Mouse (Mus musculus) forebrain, embryonic 11.5 days (tissue): ENCODE measurements at regions not wholly inside any gene's neighbourhood (a gene's known extent, or its start where the extent isn't known, plus 50 kb on each side); places are given as distances from the start of the nearest gene placed in this dataset.

ENCODE experiments used
- ATAC-seq: fragments of 200-750 bp; cut with Nextera tagmentation; replicated peaks from 2 replicates; pipeline ENCODE4 v1.8.0; 2017; ENCODE audit warnings: moderate TSS enrichment; ENCODE audit not compliant: low FRiP score
- DNase-seq: peaks from one replicate; pipeline ENCODE4 v3.0.0-alpha.2; 2017; ENCODE audit warnings: low spot score
- H3K27ac ChIP-seq: fragments of 300-500 bp; sonication (generic); 2 replicates; pipeline ENCODE4 v1.5.1; 2014; ENCODE audit warnings: low read depth, low read length
- H3K27me3 ChIP-seq: fragments of 300-500 bp; sonication (generic); 2 replicates; pipeline ENCODE4 v1.6.1; 2014; ENCODE audit warnings: mild to moderate bottlenecking, low read length, mixed read lengths; ENCODE audit not compliant: control insufficient read depth, insufficient read depth
- H3K36me3 ChIP-seq: fragments of 300-500 bp; sonication (generic); 2 replicates; pipeline ENCODE4 v1.6.1; 2014; ENCODE audit warnings: mild to moderate bottlenecking, low read length, moderate library complexity, mixed read lengths; ENCODE audit not compliant: control insufficient read depth, insufficient read depth
- H3K4me1 ChIP-seq: fragments of 300-500 bp; sonication (generic); replicated peaks from 2 replicates; pipeline ENCODE4 v1.6.1; 2014; ENCODE audit warnings: low read length, mixed read lengths; ENCODE audit not compliant: control insufficient read depth, insufficient read depth
- H3K4me2 ChIP-seq: fragments of 300-500 bp; sonication (generic); 2 replicates; pipeline ENCODE4 v1.6.1; 2014; ENCODE audit warnings: low read depth, mild to moderate bottlenecking, low read length, moderate library complexity, mixed read lengths; ENCODE audit not compliant: severe bottlenecking
- H3K4me3 ChIP-seq: fragments of 300-500 bp; sonication (generic); 2 replicates; pipeline ENCODE4 v1.5.1; 2014; ENCODE audit warnings: low read depth, low read length
- H3K9ac ChIP-seq: fragments of 300-500 bp; sonication (generic); 2 replicates; pipeline ENCODE4 v1.6.1; 2014; ENCODE audit warnings: low read length
- H3K9me3 ChIP-seq: fragments of 300-500 bp; sonication (generic); 2 replicates; pipeline ENCODE4 v1.6.1; 2016; ENCODE audit warnings: low read length, mixed read lengths; ENCODE audit not compliant: control insufficient read depth
- WGBS: fragments of 180-500 bp; shearing (Covaris S2); extraction: QIAGEN DNeasy Blood & Tissue Kit; methylation state at CpG from one replicate; pipeline ENCODE4 v1.1.7; 2014; 5-methylcytosine and 5-hydroxymethylcytosine counted together

- Histone ChIP-seq H3K9ac (no peak overlapping the region), H3K27ac (no peak overlapping the region), H3K4me2 (no peak overlapping the region), H3K9me3 (no peaks in the 10 kb centered on the region), H3K36me3 (no peaks in the 10 kb centered on the region), H3K4me1 (no peaks in the 10 kb centered on the region), H3K27me3 (no peaks in the 10 kb centered on the region), H3K4me3 (no peak overlapping the region)
- ATAC-seq (no peak), DNase-seq (no peak)
- WGBS, result 83% methylated on average over 6 of the region's 6 CpGs
Observed at GRCm38 (mm10) chr9:85394975-85395374, 67.8 kb upstream of the Tent5a start.

GRCm38 (mm10) chr9:85391283-85391682, 64.1 kb upstream of the Tent5a start:
- H3K4me3 ChIP-seq, result no peak overlapping the region
- no peak overlapping the region for H3K4me2 ChIP-seq
- no peaks in the 10 kb centered on the region for H3K9me3 ChIP-seq
- H3K27ac ChIP-seq, result no peak overlapping the region
- no peaks in the 10 kb centered on the region for H3K4me1 ChIP-seq
- H3K9ac ChIP-seq, result no peak overlapping the region
- WGBS, result 90% methylated on average over 2 of the region's 2 CpGs
- no peaks in the 10 kb centered on the region for H3K27me3 ChIP-seq
- ATAC-seq (no peak), DNase-seq (no peak)
- no peaks in the 10 kb centered on the region for H3K36me3 ChIP-seq

GRCm38 (mm10) chr9:85388775-85389393, 61.7 kb upstream of the Tent5a start:
- DNase-seq (no peak), ATAC-seq (no peak)
- H3K4me1 ChIP-seq, result no peaks in the 10 kb centered on the region
- no peak overlapping the region for H3K4me2 ChIP-seq
- 89% methylated on average over 7 of the region's 7 CpGs for WGBS
- no peaks in the 10 kb centered on the region for H3K36me3 ChIP-seq
- no peaks in the 10 kb centered on the region for H3K27me3 ChIP-seq
- no peak overlapping the region for H3K4me3 ChIP-seq
- H3K9me3 ChIP-seq, result no peaks in the 10 kb centered on the region
- no peak overlapping the region for H3K27ac ChIP-seq
- H3K9ac ChIP-seq, result no peak overlapping the region

GRCm38 (mm10) chr9:85382413-85382812, 55.3 kb upstream of the Tent5a start:
- H3K27ac ChIP-seq, result no peak overlapping the region
- no peak overlapping the region for H3K4me3 ChIP-seq
- no peak for ATAC-seq
- no peak overlapping the region for H3K9ac ChIP-seq
- no peak for DNase-seq
- no peaks in the 10 kb centered on the region for H3K9me3 ChIP-seq
- H3K4me2 ChIP-seq, result no peak overlapping the region
- H3K36me3 ChIP-seq, result no peaks in the 10 kb centered on the region
- H3K4me1 ChIP-seq, result no peaks in the 10 kb centered on the region
- 95% methylated on average over 2 of the region's 2 CpGs for WGBS
- H3K27me3 ChIP-seq, result no peaks in the 10 kb centered on the region

GRCm38 (mm10) chr9:85380756-85381155, 53.6 kb upstream of the Tent5a start:
- H3K27me3 ChIP-seq, result no peaks in the 10 kb centered on the region
- H3K36me3 ChIP-seq, result no peaks in the 10 kb centered on the region
- ATAC-seq, result no peak
- H3K4me1 ChIP-seq, result no peaks in the 10 kb centered on the region
- no peak overlapping the region for H3K4me3 ChIP-seq
- no peak overlapping the region for H3K27ac ChIP-seq
- H3K9me3 ChIP-seq, result no peaks in the 10 kb centered on the region
- DNase-seq, result no peak
- no peak overlapping the region for H3K4me2 ChIP-seq
- 75% methylated on average over 5 of the region's 5 CpGs for whole genome bisulfite sequencing
- H3K9ac ChIP-seq, result no peak overlapping the region

- no peaks in the 10 kb centered on the region for H3K4me1 ChIP-seq
- H3K27me3 ChIP-seq, result no peaks in the 10 kb centered on the region
Observed at GRCm38 (mm10) chr9:85379135-85379534, 52.0 kb upstream of the Tent5a start.

More at GRCm38 (mm10) chr9:85379135-85379534, 52.0 kb upstream of the Tent5a start:
- H3K4me3 ChIP-seq, result no peak overlapping the region
- WGBS, result 95% methylated on average over 2 of the region's 2 CpGs
- ATAC-seq, result no peak
- H3K36me3 ChIP-seq, result no peaks in the 10 kb centered on the region
- no peak for DNase-seq
- H3K27ac ChIP-seq, result no peak overlapping the region
- no peaks in the 10 kb centered on the region for H3K9me3 ChIP-seq
- H3K4me2 ChIP-seq, result no peak overlapping the region
- no peak overlapping the region for H3K9ac ChIP-seq
